Mouse (Mus musculus): ENCODE data around the gene Mfsd4a. TPM values are rescaled to one million over a fixed set of nuclear protein-coding genes. Genes with fewer than 3 reads are reported as not detected.

Gene Mfsd4a
- 44.0 and 47.6 TPM in 2 replicates for polyA plus RNA-seq (2015; fragmentation: Nextera tagmentation; extraction: Ambion mirVana)

DNA sequence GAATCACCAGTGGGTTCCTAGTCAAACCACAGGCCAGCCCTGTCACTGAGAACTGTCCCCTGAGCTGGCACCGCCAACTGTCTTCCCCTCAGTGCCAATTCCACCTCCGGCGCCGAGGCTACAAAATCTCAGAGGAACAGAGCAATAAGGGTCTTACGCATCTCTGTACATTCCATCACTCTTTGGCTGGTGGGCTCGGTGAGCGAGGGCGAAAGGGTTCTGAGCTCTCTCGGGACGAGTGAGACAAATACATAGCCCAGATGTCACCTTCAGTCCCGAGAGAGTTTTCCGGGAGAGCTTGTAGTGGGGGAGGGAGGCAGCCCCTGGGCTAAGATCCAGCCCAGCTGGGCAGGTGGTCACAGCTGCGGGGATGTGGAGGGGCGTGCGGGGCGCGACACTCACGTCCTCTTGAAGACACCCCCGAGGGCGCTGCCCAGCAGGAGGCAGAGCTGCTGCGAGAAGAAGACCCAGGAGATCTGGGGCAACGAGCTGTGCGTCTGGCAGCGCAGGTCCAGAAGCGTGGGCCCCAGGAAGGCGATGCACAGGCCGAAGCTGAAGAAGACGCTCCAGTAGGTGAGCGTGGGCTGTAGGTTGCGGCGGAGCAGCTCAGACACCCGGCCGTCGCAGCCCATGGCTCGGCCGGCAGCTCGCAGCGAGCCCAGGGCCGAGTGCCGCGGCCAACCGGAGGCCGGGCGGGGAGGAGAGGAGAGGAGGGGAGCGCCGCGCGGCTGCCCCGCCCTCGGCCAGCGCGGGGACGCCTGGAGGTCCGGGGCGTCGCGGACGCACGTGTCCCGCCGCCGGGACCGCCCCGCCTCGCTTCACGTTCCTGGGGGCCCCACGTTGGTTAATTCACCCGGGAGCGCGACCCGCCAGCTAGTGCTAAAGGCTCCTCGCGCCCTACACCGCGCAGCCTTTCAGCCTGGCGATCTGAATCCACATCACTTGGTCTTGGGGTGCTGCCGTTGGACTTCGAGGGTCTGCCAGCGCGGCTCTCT, at the start of gene Mfsd4a:
Mfsd4a (minus strand) TSS at position 802 of the 995 bp plus-strand sequence.

GRCm38 (mm10) chr1:132007282-132007815, 60.5 kb downstream of the Mfsd4a start, which contains the start of gene Elk4:
TSS of gene Elk4 (plus strand) at chr1:132007607.

Other genes starting within 250 kb of the Mfsd4a start
- 9.5 and 11.0 TPM in 2 replicates for gene Slc41a1, start 240.6 kb downstream of the Mfsd4a start, polyA plus RNA-seq (2015; fragmentation: Nextera tagmentation; extraction: Ambion mirVana)
- gene Rab29, start 200.8 kb downstream of the Mfsd4a start, polyA plus RNA-seq (2015; fragmentation: Nextera tagmentation; extraction: Ambion mirVana), result 22.8 and 23.2 TPM in 2 replicates
- gene Nucks1, start 157.5 kb downstream of the Mfsd4a start, polyA plus RNA-seq (2015; fragmentation: Nextera tagmentation; extraction: Ambion mirVana), result 23.2 and 33.0 TPM in 2 replicates
- gene Slc45a3, start 105.1 kb downstream of the Mfsd4a start, polyA plus RNA-seq (2015; fragmentation: Nextera tagmentation; extraction: Ambion mirVana), result 1.3 and 1.6 TPM in 2 replicates
- 14.4 and 16.5 TPM in 2 replicates for gene Elk4, start 60.5 kb downstream of the Mfsd4a start, polyA plus RNA-seq (2015; fragmentation: Nextera tagmentation; extraction: Ambion mirVana)
- 2.0 and 2.6 TPM in 2 replicates for gene Cdk18, start 71.6 kb upstream of the Mfsd4a start, polyA plus RNA-seq (2015; fragmentation: Nextera tagmentation; extraction: Ambion mirVana)
- gene Lemd1, start 123.4 kb upstream of the Mfsd4a start, polyA plus RNA-seq (2015; fragmentation: Nextera tagmentation; extraction: Ambion mirVana), result not detected in 2 replicates
- not detected in 2 replicates for gene AC124108.1, start 123.4 kb upstream of the Mfsd4a start, polyA plus RNA-seq (2015; fragmentation: Nextera tagmentation; extraction: Ambion mirVana)
- not detected in 2 replicates for gene Gm10188, start 161.7 kb upstream of the Mfsd4a start, polyA plus RNA-seq (2015; fragmentation: Nextera tagmentation; extraction: Ambion mirVana)
- 0.29 and 0.52 TPM in 2 replicates for gene Klhdc8a, start 230.6 kb upstream of the Mfsd4a start, polyA plus RNA-seq (2015; fragmentation: Nextera tagmentation; extraction: Ambion mirVana)
- gene Nuak2, start 248.1 kb upstream of the Mfsd4a start, polyA plus RNA-seq (2015; fragmentation: Nextera tagmentation; extraction: Ambion mirVana), result 2.8 and 4.5 TPM in 2 replicates

Data from urinary bladder, postnatal 0 days (tissue).